Mouse (Mus musculus) embryonic facial prominence, embryonic 15.5 days (tissue): ENCODE results near the gene Gm11627. TPM values are rescaled to one million over a fixed set of nuclear protein-coding genes. Genes with fewer than 3 reads are reported as not detected.

Experiments
- polyA plus RNA-seq: library from polyadenylated mRNA; unstranded; fragments of >200 nt; fragmentation: Nextera tagmentation; extraction: Ambion mirVana; gene quantifications from 2 replicates; pipeline ENCODE4 v1.2.1, GENCODE M21; 2015

Gm11627 gene
- polyA plus RNA-seq, 1 experiment from 2014 or later = 12.0 TPM

Other genes starting within 250 kb of the Gm11627 start
- 5.0 and 5.2 TPM in 2 replicates for gene Slc4a1, start 213.3 kb downstream of the Gm11627 start, polyA plus RNA-seq
- gene Rundc3a, start 186.1 kb downstream of the Gm11627 start, polyA plus RNA-seq = 7.5 and 8.3 TPM in 2 replicates
- 197 and 199 TPM in 2 replicates for gene Slc25a39, start 171.5 kb downstream of the Gm11627 start, polyA plus RNA-seq
- 196 and 199 TPM in 2 replicates for gene Grn, start 149.1 kb downstream of the Gm11627 start, polyA plus RNA-seq
- gene Fam171a2, start 131.8 kb downstream of the Gm11627 start, polyA plus RNA-seq = 8.5 and 9.7 TPM in 2 replicates
- gene Itga2b, start 109.3 kb downstream of the Gm11627 start, polyA plus RNA-seq = 9.1 and 9.5 TPM in 2 replicates
- 56.2 and 59.1 TPM in 2 replicates for gene Gpatch8, start 23.1 kb downstream of the Gm11627 start, polyA plus RNA-seq
- 45.8 and 47.6 TPM in 2 replicates for gene Fzd2, start 24.9 kb upstream of the Gm11627 start, polyA plus RNA-seq
- gene Meioc, start 84.3 kb upstream of the Gm11627 start, polyA plus RNA-seq = 0.58 and 0.80 TPM in 2 replicates
- 40.4 and 41.6 TPM in 2 replicates for gene Ccdc43, start 118.3 kb upstream of the Gm11627 start, polyA plus RNA-seq
- 7.1 and 7.8 TPM in 2 replicates for gene Adam11, start 182.0 kb upstream of the Gm11627 start, polyA plus RNA-seq
- 58.3 and 60.5 TPM in 2 replicates for gene Gjc1, start 240.2 kb upstream of the Gm11627 start, polyA plus RNA-seq